Mouse (Mus musculus): Measurements from ENCODE around the gene Lrrc37a. TPM values are rescaled to one million over a fixed set of nuclear protein-coding genes. Genes with fewer than 3 reads are reported as not detected.
"Not testable (repeated sequence)": the region's sequence is repeated elsewhere in the genome, so short reads cannot be mapped to it uniquely, and the experiment has no call there.

Lrrc37a gene
- polyA plus RNA-seq, 1 experiment from 2014 or later = not detected

GRCm38 (mm10) chr11:103408880-103409279 is 95.5 kb downstream of the Lrrc37a start:
- peaks cover 86% of the 10 kb centered on the region for H3K79me2 ChIP-seq (ENCODE audit: inconsistent target)
- WGBS (ENCODE audit: missing documents) = 91% methylated on average over 13 of the region's 13 CpGs
- H3K4me3 ChIP-seq (ENCODE audit: inconsistent target) = no peak overlapping the region
- H3K27ac ChIP-seq = no peak overlapping the region
- peaks cover 10% of the 10 kb centered on the region; the same call in 1 of the 2 replicates for H3K36me3 ChIP-seq (ENCODE audit: inconsistent target)

DNA sequence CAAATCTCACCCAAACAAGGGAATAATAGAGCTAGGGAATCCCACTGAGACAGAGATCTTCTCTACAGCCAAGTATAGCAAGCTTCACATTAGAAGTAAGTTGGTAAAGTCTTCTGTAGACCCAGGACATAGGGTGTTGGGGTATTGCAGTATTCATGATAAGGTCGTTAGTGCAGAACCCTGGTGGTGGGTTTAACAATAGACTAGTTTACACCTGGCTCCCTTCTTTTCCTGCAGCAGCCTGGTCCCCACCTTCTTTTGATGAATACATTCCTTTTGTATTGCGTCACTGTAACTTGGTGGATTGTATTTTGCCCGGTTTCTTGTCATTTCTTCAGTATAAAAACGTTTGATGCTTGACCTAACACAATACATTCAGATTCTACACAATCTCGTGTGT is 97.3 kb downstream of the Lrrc37a start:
- not testable (repeated sequence) for H3K4me3 ChIP-seq (ENCODE audit: inconsistent target); H3K27ac ChIP-seq
- WGBS (ENCODE audit: missing documents) = 87% methylated on average over 5 of the region's 5 CpGs
- Histone ChIP-seq H3K36me3 (ENCODE audit: inconsistent target) (peaks cover 10% of the 10 kb centered on the region; the same call in 1 of the 2 replicates), H3K79me2 (ENCODE audit: inconsistent target) (peaks cover 100% of the 10 kb centered on the region)

DNA sequence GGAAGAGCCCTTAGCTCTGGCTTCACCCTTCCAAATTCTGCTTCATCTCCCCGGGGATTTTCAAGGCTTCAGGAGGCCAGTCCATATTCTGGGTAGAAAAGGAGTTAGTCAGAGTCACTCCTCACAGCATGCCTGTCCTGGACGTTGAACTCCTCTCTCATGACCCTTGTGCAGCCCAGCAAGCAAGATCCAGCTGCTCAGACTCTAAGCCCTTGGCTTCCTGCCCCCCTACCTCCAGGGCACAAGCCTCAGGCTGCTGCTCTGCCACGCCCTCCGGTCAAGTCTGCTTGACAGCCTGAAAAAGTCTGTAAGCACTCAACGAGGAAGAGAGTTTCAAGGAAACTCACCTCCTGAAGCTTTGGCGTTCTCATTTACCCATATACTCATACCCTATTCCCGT is 97.8 kb downstream of the Lrrc37a start:
- Histone ChIP-seq H3K4me3 (ENCODE audit: inconsistent target) (no peak overlapping the region), H3K36me3 (ENCODE audit: inconsistent target) (peaks cover 10% of the 10 kb centered on the region; the same call in 1 of the 2 replicates), H3K27ac (no peak overlapping the region; the same call in 1 of the 2 replicates), H3K79me2 (ENCODE audit: inconsistent target) (peaks cover 100% of the 10 kb centered on the region)
- WGBS (ENCODE audit: missing documents) = 76% methylated on average over 7 of the region's 7 CpGs

- 100% methylated on average over 1 of the region's 1 CpGs for WGBS (ENCODE audit: missing documents)
- Histone ChIP-seq H3K36me3 (ENCODE audit: inconsistent target) (peaks cover 10% of the 10 kb centered on the region; the same call in 1 of the 2 replicates), H3K4me3 (ENCODE audit: inconsistent target) (no peak overlapping the region), H3K79me2 (ENCODE audit: inconsistent target) (peaks cover 100% of the 10 kb centered on the region), H3K27ac (no peak overlapping the region)
Observed at GRCm38 (mm10) chr11:103405814-103406213, 98.6 kb downstream of the Lrrc37a start.

DNA sequence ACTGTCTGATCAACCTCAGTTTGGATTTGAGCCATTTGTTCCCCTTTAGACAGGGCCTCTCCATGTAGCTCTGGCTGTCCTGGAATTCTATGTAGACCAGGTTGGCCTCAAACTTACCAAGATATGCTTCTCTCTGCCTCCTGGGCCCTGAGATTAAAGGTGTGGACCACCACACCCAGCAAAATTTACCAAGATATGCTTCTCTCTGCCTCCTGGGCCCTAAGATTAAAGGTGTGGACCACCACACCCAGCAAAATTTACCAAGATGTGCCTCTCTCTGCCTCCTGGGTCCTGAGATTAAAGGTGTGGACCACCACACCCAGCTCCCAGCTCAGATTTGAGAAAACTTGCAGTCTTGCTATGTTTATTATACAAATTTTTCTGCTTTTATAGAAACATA is 99.8 kb downstream of the Lrrc37a start:
- Histone ChIP-seq H3K4me3 (ENCODE audit: inconsistent target) (no peak overlapping the region), H3K27ac (peak overlapping the region; percentile 96), H3K79me2 (ENCODE audit: inconsistent target) (peaks cover 98% of the 10 kb centered on the region), H3K36me3 (ENCODE audit: inconsistent target) (peaks cover 10% of the 10 kb centered on the region; the same call in 1 of the 2 replicates)

DNA sequence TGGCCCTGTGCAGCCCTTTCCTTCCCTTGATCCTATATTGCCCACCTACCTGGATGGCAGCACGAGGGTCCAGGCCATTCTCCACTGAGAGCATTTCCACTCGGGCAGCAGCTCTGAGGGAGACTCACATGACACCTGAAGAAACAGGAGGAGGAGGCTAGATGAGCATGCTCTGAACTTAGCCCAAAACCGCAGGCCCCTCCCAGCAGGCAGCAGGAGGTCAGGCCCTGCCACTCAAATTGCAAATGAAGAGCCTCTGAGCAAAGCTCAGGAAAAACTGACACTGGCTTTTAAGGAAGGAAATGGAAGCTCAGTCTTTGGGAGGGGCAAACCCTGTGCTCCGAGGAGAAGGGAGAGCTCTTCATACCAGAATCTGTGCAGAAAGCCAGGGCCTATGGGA is 100.6 kb downstream of the Lrrc37a start:
- H3K36me3 ChIP-seq (ENCODE audit: inconsistent target) = peaks cover 1% of the 10 kb centered on the region; the same call in 1 of the 2 replicates
- 51% methylated on average over 4 of the region's 4 CpGs for WGBS (ENCODE audit: missing documents)
- H3K4me3 ChIP-seq (ENCODE audit: inconsistent target) = peak overlapping the region; percentile 43
- H3K79me2 ChIP-seq (ENCODE audit: inconsistent target) = peaks cover 98% of the 10 kb centered on the region
- H3K27ac ChIP-seq = peak overlapping the region; percentile 96

DNA sequence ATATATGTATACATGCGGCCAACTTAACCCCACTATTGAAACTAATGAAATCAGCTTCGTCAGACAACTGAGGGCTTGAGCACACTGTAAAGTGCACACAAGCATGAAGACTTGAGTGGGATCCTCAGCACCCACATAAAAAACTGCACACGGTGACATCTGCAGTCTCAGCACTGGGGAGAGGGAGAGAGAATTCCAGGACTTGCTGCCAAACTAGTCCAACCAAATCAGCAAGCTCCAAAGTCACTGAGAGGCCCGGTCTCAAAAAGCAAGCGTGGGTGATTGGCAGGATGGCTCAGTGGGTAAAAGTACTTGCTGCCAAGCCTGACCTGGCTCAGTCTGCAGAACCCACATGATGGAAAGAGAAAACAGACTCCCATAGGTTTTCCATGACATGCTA is 101.7 kb downstream of the Lrrc37a start:
- WGBS (ENCODE audit: missing documents) = 83% methylated on average over 5 of the region's 5 CpGs
- no peaks in the 10 kb centered on the region for H3K36me3 ChIP-seq (ENCODE audit: inconsistent target)
- peaks cover 98% of the 10 kb centered on the region for H3K79me2 ChIP-seq (ENCODE audit: inconsistent target)
- peak overlapping the region; percentile 96 for H3K27ac ChIP-seq
- H3K4me3 ChIP-seq (ENCODE audit: inconsistent target) = peak overlapping the region; percentile 43

DNA sequence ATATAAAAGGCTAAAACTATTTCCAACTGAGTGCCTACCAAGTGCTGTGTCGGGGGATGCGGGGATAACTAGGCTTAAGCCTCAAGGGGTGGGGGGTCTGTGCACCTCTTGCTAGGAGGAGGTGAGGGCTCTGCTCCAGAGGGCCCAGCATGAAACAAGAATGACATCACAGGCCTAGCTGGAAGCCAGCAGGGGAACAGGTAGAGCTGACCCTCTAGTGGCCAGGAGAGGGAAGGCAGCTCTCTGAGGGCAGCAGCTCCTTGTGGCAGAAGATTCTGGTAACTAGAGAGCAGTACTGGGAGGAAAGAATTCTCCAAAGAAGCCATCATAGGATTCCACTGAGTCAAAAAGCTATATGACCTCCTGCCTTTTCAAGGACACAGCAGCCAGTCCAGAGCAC is 102.2 kb downstream of the Lrrc37a start:
- Histone ChIP-seq H3K79me2 (ENCODE audit: inconsistent target) (peaks cover 98% of the 10 kb centered on the region), H3K4me3 (ENCODE audit: inconsistent target) (peak overlapping the region; percentile 43), H3K27ac (peak overlapping the region; percentile 96), H3K36me3 (ENCODE audit: inconsistent target) (no peaks in the 10 kb centered on the region; the same call in 1 of the 2 replicates)
- WGBS (ENCODE audit: missing documents) = 81% methylated on average over 2 of the region's 2 CpGs

Other genes with a start within 250 kb of the Lrrc37a start
- 9.0 to 14.1 TPM (median 9.9 TPM) in 3 replicates for gene Map3k14, start 237.1 kb downstream of the Lrrc37a start, polyA plus RNA-seq (2018)
- gene Arhgap27, start 140.9 kb downstream of the Lrrc37a start, polyA plus RNA-seq (2018) = 3.7 to 16.2 TPM (median 6.5 TPM) in 3 replicates
- 55.1 to 87.8 TPM (median 77.5 TPM) in 3 replicates for gene Plekhm1, start 91.9 kb downstream of the Lrrc37a start, polyA plus RNA-seq (2018)
- not detected in 3 replicates for gene Gm884, start 116.5 kb upstream of the Lrrc37a start, polyA plus RNA-seq (2018)
- gene Lyzl6, start 134.3 kb upstream of the Lrrc37a start, polyA plus RNA-seq (2018) = not detected in 3 replicates
- not detected in 3 replicates for gene Rprml, start 145.0 kb upstream of the Lrrc37a start, polyA plus RNA-seq (2018)
- 56.1 to 79.8 TPM (median 73.7 TPM) in 3 replicates for gene Gosr2, start 193.3 kb upstream of the Lrrc37a start, polyA plus RNA-seq (2018)
- not detected in 3 replicates for gene Wnt9b, start 245.2 kb upstream of the Lrrc37a start, polyA plus RNA-seq (2018)

Measured in macrophage (primary cell).